Mouse (Mus musculus): Measurements from ENCODE around the gene Mterf4.

GRCm38 (mm10) chr1:93268246-93268645 is 37.5 kb downstream of the Mterf4 start:
- no peak for TF ChIP-seq CTCF (conservative IDR thresholded peaks at IDR 0.05; ENCODE audit: insufficient read depth, insufficient read length, low read depth, low read length)
- TF ChIP-seq POLR2A (IDR thresholded peaks at IDR 0.05; ENCODE audit: low read depth, low read length), result no peak
